Mouse (Mus musculus) T-cell, adult 2 months (primary cell): ENCODE measurements around the gene Serf2.
"Not testable (repeated sequence)": the region's sequence is repeated elsewhere in the genome, so short reads cannot be mapped to it uniquely, and the experiment has no call there.

Source experiments
- DNase-seq: peaks from one replicate; pipeline ENCODE4 v3.0.0; 2022; ENCODE audit warnings: low spot score

Serf2 gene

GRCm38 (mm10) chr2:121447006-121447405 lies 2.0 kb upstream of the Serf2 start:
- DNase-seq: no peak

GRCm38 (mm10) chr2:121448136-121448535 lies 859 bp upstream of the Serf2 start:
- peak; percentile 23 for DNase-seq

- no peak for DNase-seq
These were observed 583 bp downstream of the Serf2 start for GRCm38 (mm10) chr2:121449545-121450011.

- no peak for DNase-seq
These were observed 1.1 kb downstream of the Serf2 start for GRCm38 (mm10) chr2:121450093-121450492.

- no peak for DNase-seq
These were observed 3.4 kb downstream of the Serf2 start for GRCm38 (mm10) chr2:121452361-121452760.

- DNase-seq: no peak
These were observed 4.0 kb downstream of the Serf2 start, which contains the start of gene Hypk for GRCm38 (mm10) chr2:121452990-121453389. Gene Hypk (plus strand): TSS chr2:121453290.

GRCm38 (mm10) chr2:121453917-121454316 lies 4.9 kb downstream of the Serf2 start:
- DNase-seq: no peak

GRCm38 (mm10) chr2:121455534-121455933 lies 6.5 kb downstream of the Serf2 start:
- no peak for DNase-seq

- DNase-seq: peak; percentile 93
These were observed 8.0 kb downstream of the Serf2 start, which contains the start of gene Serinc4 for GRCm38 (mm10) chr2:121456692-121457642. Gene Serinc4 (minus strand): TSS chr2:121456781.

GRCm38 (mm10) chr2:121460071-121460470 lies 11.1 kb downstream of the Serf2 start:
- no peak for DNase-seq

GRCm38 (mm10) chr2:121468982-121469381 lies 20.0 kb downstream of the Serf2 start:
- DNase-seq: not testable (repeated sequence)

GRCm38 (mm10) chr2:121472783-121473182 lies 23.8 kb downstream of the Serf2 start:
- not testable (repeated sequence) for DNase-seq

GRCm38 (mm10) chr2:121473301-121474179 lies 24.5 kb downstream of the Serf2 start, which contains the start of gene Mfap1b:
Gene Mfap1b (minus strand): TSS chr2:121474067.
- peak; percentile 81 for DNase-seq

GRCm38 (mm10) chr2:121474180-121474535 lies 25.2 kb downstream of the Serf2 start:
- no peak for DNase-seq

GRCm38 (mm10) chr2:121475306-121475705 lies 26.3 kb downstream of the Serf2 start:
- not testable (repeated sequence) for DNase-seq

GRCm38 (mm10) chr2:121477491-121478266 lies 28.7 kb downstream of the Serf2 start:
- DNase-seq: no peak

GRCm38 (mm10) chr2:121480498-121480897 lies 31.5 kb downstream of the Serf2 start:
- peak; percentile 38 for DNase-seq

GRCm38 (mm10) chr2:121480916-121481315 lies 31.9 kb downstream of the Serf2 start:
- DNase-seq: not testable (repeated sequence)

- DNase-seq: no peak
These were observed 34.6 kb downstream of the Serf2 start for GRCm38 (mm10) chr2:121483576-121483975.

- not testable (repeated sequence) for DNase-seq
These were observed 35.4 kb downstream of the Serf2 start for GRCm38 (mm10) chr2:121484403-121484802.

- DNase-seq: not testable (repeated sequence)
These were observed 52.6 kb downstream of the Serf2 start for GRCm38 (mm10) chr2:121501550-121501949.
